Mouse (Mus musculus) midbrain, embryonic 15.5 days (tissue): ENCODE data around the gene Ube4a. TPM values are rescaled to one million over a fixed set of nuclear protein-coding genes. Genes with fewer than 3 reads are reported as not detected.
"Not testable (repeated sequence)": the region's sequence is repeated elsewhere in the genome, so short reads cannot be mapped to it uniquely, and the experiment has no call there.

Experiments used
- ATAC-seq: fragments of 200-750 bp; cut with Nextera tagmentation; replicated peaks from 2 replicates; pipeline ENCODE4 v1.8.0; 2017; ENCODE audit warnings: moderate TSS enrichment
- H3K27ac ChIP-seq: fragments of 300-500 bp; sonication (generic); 2 replicates; pipeline ENCODE4 v1.5.1; 2015; ENCODE audit warnings: mild to moderate bottlenecking, inconsistent platforms
- H3K27me3 ChIP-seq: fragments of 300-500 bp; sonication (generic); replicated peaks from 2 replicates; pipeline ENCODE4 v1.6.1; 2015; ENCODE audit warnings: inconsistent platforms
- H3K36me3 ChIP-seq: fragments of 300-500 bp; sonication (generic); replicated peaks from 2 replicates; pipeline ENCODE4 v1.6.1; 2015; ENCODE audit warnings: inconsistent platforms
- H3K4me1 ChIP-seq: fragments of 300-500 bp; sonication (generic); 2 replicates; pipeline ENCODE4 v1.6.1; 2015; ENCODE audit warnings: inconsistent platforms
- H3K4me2 ChIP-seq: fragments of 300-500 bp; sonication (generic); 2 replicates; pipeline ENCODE4 v1.6.1; 2015; ENCODE audit warnings: inconsistent platforms, mild to moderate bottlenecking, moderate library complexity
- H3K4me3 ChIP-seq: fragments of 300-500 bp; sonication (generic); 2 replicates; pipeline ENCODE4 v1.5.1; 2015; ENCODE audit warnings: mild to moderate bottlenecking, inconsistent platforms
- H3K9ac ChIP-seq: fragments of 300-500 bp; sonication (generic); 2 replicates; pipeline ENCODE4 v1.6.1; 2015; ENCODE audit warnings: mild to moderate bottlenecking, inconsistent platforms
- H3K9me3 ChIP-seq: fragments of 300-500 bp; sonication (generic); 2 replicates; pipeline ENCODE4 v1.6.1; 2016; ENCODE audit warnings: inconsistent platforms
- WGBS: fragments of 180-500 bp; shearing (Covaris S2); methylation state at CpG from one replicate; pipeline ENCODE4 v1.1.7; 2015; ENCODE audit warnings: mixed read lengths; 5-methylcytosine and 5-hydroxymethylcytosine counted together
- polyA plus RNA-seq: library from polyadenylated mRNA; unstranded; fragments of >200 nt; fragmentation: Nextera tagmentation; extraction: Ambion mirVana; gene quantifications from 2 replicates; pipeline ENCODE4 v1.2.1, GENCODE M21; 2015

Ube4a gene
- polyA plus RNA-seq, 1 experiment from 2014 or later: 40.5 TPM

DNA sequence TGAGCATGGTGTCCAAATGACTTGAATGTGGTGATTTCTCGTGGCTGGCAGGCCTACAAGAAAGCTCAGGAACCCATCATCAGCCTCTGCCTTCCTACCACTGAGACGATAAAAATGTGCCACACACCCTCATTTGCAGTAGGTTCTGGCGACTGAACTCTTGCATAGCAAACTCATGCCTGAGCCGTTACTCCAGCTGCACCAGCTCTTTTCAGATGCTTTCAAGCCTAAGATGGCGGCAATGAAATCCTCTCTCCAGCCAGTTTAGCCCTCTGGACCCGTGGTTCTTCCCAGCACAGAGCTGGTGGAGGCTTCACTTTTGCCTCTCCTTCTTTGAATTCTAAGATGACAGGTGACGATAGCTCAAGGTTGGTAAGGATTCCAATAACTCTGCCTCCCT lies 14.4 kb upstream of the Ube4a start:
- Histone ChIP-seq H3K27ac (no peak overlapping the region), H3K27me3 (no peaks in the 10 kb centered on the region; the same call in 1 of the 2 replicates), H3K4me2 (no peak overlapping the region), H3K36me3 (no peaks in the 10 kb centered on the region), H3K9me3 (no peaks in the 10 kb centered on the region), H3K9ac (no peak overlapping the region), H3K4me3 (no peak overlapping the region), H3K4me1 (no peaks in the 10 kb centered on the region)
- WGBS: 78% methylated on average over 7 of the region's 7 CpGs
- ATAC-seq: no peak

DNA sequence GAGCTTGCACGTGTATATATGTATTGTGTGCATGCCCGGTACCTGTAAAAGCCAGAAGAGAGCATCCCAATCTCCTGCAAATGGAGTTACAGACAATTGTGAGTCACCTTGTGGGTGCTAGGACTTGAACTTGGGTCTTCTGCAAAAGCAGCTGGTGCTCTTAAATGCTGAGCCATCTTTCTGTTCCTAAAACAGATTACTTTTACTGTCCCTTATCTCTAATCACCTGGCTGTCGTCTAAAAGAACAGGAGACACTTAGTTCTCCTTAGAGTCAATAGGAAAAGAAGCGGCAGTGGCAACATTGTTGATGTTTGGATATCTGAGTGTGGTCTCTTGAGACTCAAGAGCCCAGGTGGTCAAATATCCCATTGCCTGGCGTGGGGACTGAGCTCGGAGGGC lies 12.4 kb upstream of the Ube4a start:
- Histone ChIP-seq H3K27ac (no peak overlapping the region), H3K36me3 (no peaks in the 10 kb centered on the region), H3K4me2 (no peak overlapping the region), H3K9ac (no peak overlapping the region), H3K9me3 (no peaks in the 10 kb centered on the region), H3K4me3 (no peak overlapping the region), H3K4me1 (no peaks in the 10 kb centered on the region), H3K27me3 (peaks cover 3% of the 10 kb centered on the region)
- 82% methylated on average over 6 of the region's 6 CpGs for WGBS
- ATAC-seq: no peak

DNA sequence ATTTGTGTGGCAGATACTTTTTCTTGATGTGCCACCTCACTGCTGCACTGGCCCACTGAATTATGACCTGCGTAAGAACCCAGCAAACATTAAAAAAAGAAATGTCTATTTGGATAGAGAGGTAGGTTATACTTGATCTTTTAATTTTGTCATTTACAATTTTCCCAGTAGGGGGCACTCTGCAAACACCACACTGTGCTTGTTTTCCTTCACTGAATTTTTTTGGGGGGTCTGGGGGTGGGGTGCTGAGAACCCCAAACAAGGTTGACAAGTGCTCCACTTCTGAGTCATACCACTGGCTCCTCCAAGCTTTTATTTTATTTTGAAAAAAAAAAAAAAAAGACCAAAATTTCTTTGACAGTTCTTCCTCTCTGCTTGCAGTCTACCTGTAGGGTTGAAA lies 4.0 kb upstream of the Ube4a start:
- no peaks in the 10 kb centered on the region for H3K36me3 ChIP-seq
- H3K4me2 ChIP-seq: no peak overlapping the region
- no peak overlapping the region for H3K4me3 ChIP-seq
- H3K27me3 ChIP-seq: peaks cover 12% of the 10 kb centered on the region
- 74% methylated on average over 1 of the region's 1 CpGs for WGBS
- H3K27ac ChIP-seq: no peak overlapping the region
- H3K9ac ChIP-seq: no peak overlapping the region
- no peaks in the 10 kb centered on the region for H3K9me3 ChIP-seq
- H3K4me1 ChIP-seq: peaks cover 11% of the 10 kb centered on the region
- no peak for ATAC-seq

DNA sequence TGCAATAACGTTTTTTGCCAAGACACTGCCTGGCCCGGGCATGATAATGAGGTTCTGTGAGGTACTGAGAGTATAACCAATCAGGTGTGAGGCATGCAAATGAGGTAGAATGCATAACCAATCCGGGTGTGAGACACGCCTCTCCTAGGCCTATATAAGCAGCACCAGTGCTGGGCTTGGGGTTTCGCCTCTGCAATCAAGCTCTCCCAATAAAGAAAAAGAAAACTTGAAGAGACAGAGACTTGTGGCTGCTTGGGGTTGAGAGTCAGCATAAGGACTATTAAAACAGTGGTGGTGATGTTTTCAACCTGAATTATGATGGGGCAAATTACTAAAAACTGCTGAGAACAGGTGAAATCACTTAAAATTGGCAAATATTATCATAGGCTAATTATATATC lies 2.4 kb upstream of the Ube4a start:
- H3K4me1 ChIP-seq: peaks cover 15% of the 10 kb centered on the region
- H3K36me3 ChIP-seq, H3K27me3 ChIP-seq, ATAC-seq, H3K4me2 ChIP-seq, H3K27ac ChIP-seq, H3K9ac ChIP-seq, H3K4me3 ChIP-seq, H3K9me3 ChIP-seq: not testable (repeated sequence)
- WGBS: 88% methylated on average over 5 of the region's 5 CpGs

GRCm38 (mm10) chr9:44966815-44967242 lies 1.4 kb upstream of the Ube4a start:
- Histone ChIP-seq H3K4me2 (no peak overlapping the region), H3K4me1 (peaks cover 15% of the 10 kb centered on the region), H3K9me3 (no peaks in the 10 kb centered on the region), H3K36me3 (0 out of 2 replicates have a peak, but pooled peaks cover 2% of the 10 kb centered on the region), H3K27ac (no peak overlapping the region), H3K27me3 (0 out of 2 replicates have a peak, but pooled peaks cover 6% of the 10 kb centered on the region), H3K4me3 (no peak overlapping the region), H3K9ac (no peak overlapping the region)
- WGBS: 27% methylated on average over 3 of the region's 3 CpGs
- no peak for ATAC-seq

DNA sequence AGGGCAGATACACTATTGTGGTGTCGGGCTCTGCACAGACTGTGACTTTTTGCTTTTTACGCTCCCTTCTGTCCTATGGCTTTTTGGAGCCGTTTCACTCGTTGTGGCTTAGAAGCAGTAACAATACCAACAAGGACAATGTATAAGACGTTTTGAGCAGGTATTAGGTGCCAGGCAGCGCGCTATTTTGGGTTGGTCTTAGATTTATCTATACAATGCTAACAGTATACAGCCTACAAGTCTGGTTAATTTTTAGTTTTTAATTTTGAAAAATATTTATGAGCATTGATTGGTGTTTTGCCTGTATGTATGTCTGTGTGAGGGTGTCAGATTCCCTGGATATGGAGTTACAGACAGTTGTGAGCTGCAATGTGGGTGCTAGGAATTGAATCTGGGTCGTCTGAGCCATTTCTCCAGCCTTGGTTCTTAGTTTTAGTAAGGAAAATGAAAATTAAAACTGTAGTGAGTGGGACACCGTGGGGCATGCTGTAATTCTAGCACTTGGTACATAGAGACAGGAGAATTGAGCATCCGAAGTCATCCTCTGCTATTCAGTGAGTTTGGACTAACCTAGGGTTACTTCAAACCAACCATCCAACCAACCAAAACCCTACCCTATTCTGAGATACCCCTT lies 550 bp upstream of the Ube4a start:
- H3K36me3 ChIP-seq: peaks cover 7% of the 10 kb centered on the region; the same call in 1 of the 2 replicates
- peak overlapping the region; percentile 80 for H3K27ac ChIP-seq
- 0 out of 2 replicates have a peak, but pooled peaks cover 3% of the 10 kb centered on the region for H3K27me3 ChIP-seq
- H3K4me1 ChIP-seq: peaks cover 15% of the 10 kb centered on the region
- peak overlapping the region; percentile 86 for H3K4me2 ChIP-seq
- peak overlapping the region; percentile 51 for H3K9ac ChIP-seq
- H3K9me3 ChIP-seq: no peaks in the 10 kb centered on the region
- H3K4me3 ChIP-seq: peak overlapping the region; percentile 93
- 13% methylated on average over 10 of the region's 10 CpGs for WGBS
- peak; percentile 68 for ATAC-seq

DNA sequence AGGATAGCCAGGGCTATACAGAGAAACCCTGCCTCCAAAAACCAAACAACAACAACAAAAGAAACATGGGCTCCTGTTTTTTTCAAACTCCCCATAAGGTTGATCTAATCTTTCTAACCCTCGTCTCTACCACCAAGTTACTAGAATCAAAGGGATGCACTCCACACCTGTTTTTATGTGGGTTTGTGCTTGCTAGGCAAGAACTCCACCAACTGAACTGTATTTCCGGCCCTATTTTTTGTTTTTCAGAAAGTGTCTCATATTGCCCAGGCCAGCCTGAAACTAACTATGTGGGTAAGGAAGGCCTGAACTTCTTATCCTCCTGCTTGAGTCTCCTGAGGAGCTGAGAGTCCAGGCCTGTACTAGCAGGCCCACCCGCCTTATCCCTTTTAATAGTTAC lies 11.0 kb downstream of the Ube4a start:
- Histone ChIP-seq H3K27ac (no peak overlapping the region), H3K4me2 (no peak overlapping the region), H3K36me3 (peaks cover 69% of the 10 kb centered on the region), H3K4me3 (no peak overlapping the region), H3K27me3 (no peaks in the 10 kb centered on the region), H3K4me1 (no peaks in the 10 kb centered on the region), H3K9me3 (no peaks in the 10 kb centered on the region), H3K9ac (no peak overlapping the region)
- ATAC-seq: no peak
- WGBS: 97% methylated on average over 3 of the region's 3 CpGs

GRCm38 (mm10) chr9:44947836-44948235 lies 17.6 kb downstream of the Ube4a start:
- ATAC-seq: no peak
- 92% methylated on average over 5 of the region's 5 CpGs for WGBS

DNA sequence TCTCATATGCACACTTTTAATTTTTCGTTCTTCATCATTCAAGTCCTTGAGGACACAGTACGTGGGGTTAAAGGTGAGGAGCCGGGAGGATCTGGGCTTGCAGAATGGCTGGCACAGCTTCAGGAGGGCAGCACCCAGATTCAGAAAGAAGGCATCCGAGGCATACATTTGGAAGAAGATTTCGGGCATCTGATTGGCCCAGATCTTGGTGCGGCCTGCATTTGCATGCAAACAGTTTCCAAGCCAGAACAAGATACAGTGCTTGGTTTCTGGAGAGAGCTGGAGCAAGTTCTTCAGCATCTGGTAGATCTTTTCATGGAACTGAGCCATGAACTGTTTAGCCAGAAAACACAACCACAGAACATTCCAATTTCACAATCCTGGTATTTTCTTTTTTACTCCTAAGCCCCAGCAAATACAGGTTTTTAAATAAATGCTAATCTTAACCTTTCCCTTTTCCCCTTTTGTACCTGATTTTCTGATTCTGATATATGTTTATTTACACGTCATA lies 19.2 kb downstream of the Ube4a start:
- Histone ChIP-seq H3K36me3 (peaks cover 79% of the 10 kb centered on the region), H3K4me2 (no peak overlapping the region), H3K4me3 (no peak overlapping the region), H3K9me3 (no peaks in the 10 kb centered on the region), H3K27ac (no peak overlapping the region), H3K27me3 (no peaks in the 10 kb centered on the region), H3K9ac (no peak overlapping the region), H3K4me1 (no peaks in the 10 kb centered on the region)
- WGBS: 95% methylated on average over 7 of the region's 7 CpGs
- ATAC-seq: no peak

More at GRCm38 (mm10) chr9:44947836-44948235, 17.6 kb downstream of the Ube4a start:
- H3K9me3 ChIP-seq: no peaks in the 10 kb centered on the region
- peaks cover 76% of the 10 kb centered on the region for H3K36me3 ChIP-seq
- H3K4me3 ChIP-seq: no peak overlapping the region
- no peak overlapping the region for H3K9ac ChIP-seq
- no peaks in the 10 kb centered on the region for H3K27me3 ChIP-seq
- no peaks in the 10 kb centered on the region for H3K4me1 ChIP-seq
- H3K4me2 ChIP-seq: no peak overlapping the region
- H3K27ac ChIP-seq: no peak overlapping the region

- no peaks in the 10 kb centered on the region for H3K27me3 ChIP-seq
- no peak for ATAC-seq
- whole genome bisulfite sequencing: 97% methylated on average over 4 of the region's 4 CpGs
- H3K9ac ChIP-seq: no peak overlapping the region
- H3K9me3 ChIP-seq: no peaks in the 10 kb centered on the region
- H3K4me3 ChIP-seq: no peak overlapping the region
- no peaks in the 10 kb centered on the region for H3K4me1 ChIP-seq
- no peak overlapping the region for H3K27ac ChIP-seq
- H3K4me2 ChIP-seq: no peak overlapping the region
- peaks cover 77% of the 10 kb centered on the region for H3K36me3 ChIP-seq
These were observed 23.0 kb downstream of the Ube4a start for GRCm38 (mm10) chr9:44942421-44942820.

GRCm38 (mm10) chr9:44941756-44942155 lies 23.6 kb downstream of the Ube4a start:
- Histone ChIP-seq H3K9me3 (no peaks in the 10 kb centered on the region), H3K9ac (no peak overlapping the region), H3K4me2 (no peak overlapping the region), H3K4me3 (no peak overlapping the region), H3K27ac (no peak overlapping the region), H3K27me3 (no peaks in the 10 kb centered on the region), H3K4me1 (no peaks in the 10 kb centered on the region), H3K36me3 (peaks cover 74% of the 10 kb centered on the region)
- 97% methylated on average over 4 of the region's 4 CpGs for WGBS
- no peak for ATAC-seq

GRCm38 (mm10) chr9:44921543-44921942 lies 43.9 kb downstream of the Ube4a start:
- WGBS: 67% methylated on average over 2 of the region's 2 CpGs
- Histone ChIP-seq H3K36me3 (no peaks in the 10 kb centered on the region), H3K4me1 (peaks cover 23% of the 10 kb centered on the region), H3K4me2 (peak overlapping the region; percentile 81), H3K27me3 (no peaks in the 10 kb centered on the region), H3K27ac (peak overlapping the region; percentile 97), H3K9me3 (no peaks in the 10 kb centered on the region), H3K4me3 (peak overlapping the region; percentile 91), H3K9ac (no peak overlapping the region)
- ATAC-seq: no peak

DNA sequence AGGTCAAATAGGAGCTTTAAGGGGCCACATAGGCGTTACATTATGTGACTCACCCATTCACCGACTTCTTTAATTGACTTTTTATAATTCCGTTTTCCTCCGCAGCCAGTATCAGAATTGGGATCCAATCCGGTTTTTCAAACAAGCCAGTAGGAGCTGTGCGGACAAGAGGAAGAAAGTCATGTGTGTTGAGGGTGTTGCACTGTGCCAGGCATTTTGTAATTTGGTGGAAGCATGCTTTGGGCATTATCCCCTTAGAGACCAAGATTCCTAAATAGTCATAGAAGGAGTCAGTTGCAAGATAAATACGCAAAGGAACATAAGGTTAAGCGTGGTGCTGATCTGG lies 44.3 kb downstream of the Ube4a start:
- H3K4me3 ChIP-seq: peak overlapping the region; percentile 91
- under 1% methylated on average over 8 of the region's 8 CpGs for WGBS

More for the DNA sequence above, 44.3 kb downstream of the Ube4a start:
- H3K9me3 ChIP-seq: no peaks in the 10 kb centered on the region
- H3K36me3 ChIP-seq: no peaks in the 10 kb centered on the region
- peak overlapping the region; percentile 83 for H3K9ac ChIP-seq
- H3K4me2 ChIP-seq: peak overlapping the region; percentile 81
- no peaks in the 10 kb centered on the region for H3K27me3 ChIP-seq
- ATAC-seq: peak; percentile 91
- peak overlapping the region; percentile 97 for H3K27ac ChIP-seq
- peaks cover 23% of the 10 kb centered on the region for H3K4me1 ChIP-seq
